Mouse (Mus musculus) liver, embryonic 11.5 days (tissue): ENCODE measurements around the gene Slc34a3. TPM values are rescaled to one million over a fixed set of nuclear protein-coding genes. Genes with fewer than 3 reads are reported as not detected.
A peak's percentile ranks its signal among the peaks of the same experiment; 100 is the strongest.
"Not testable (repeated sequence)": the region's sequence is repeated elsewhere in the genome, so short reads cannot be mapped to it uniquely, and the experiment has no call there.

Experiments
- ATAC-seq: fragments of 200-750 bp; cut with Nextera tagmentation; replicated peaks from 2 replicates; pipeline ENCODE4 v1.8.0; 2017; ENCODE audit warnings: moderate number of reproducible peaks, mild to moderate bottlenecking, moderate TSS enrichment, moderate library complexity; ENCODE audit not compliant: low FRiP score
- DNase-seq: peaks from one replicate; pipeline ENCODE4 v3.0.0-alpha.2; 2017; ENCODE audit warnings: low spot score
- H3K27ac ChIP-seq: fragments of 300-500 bp; sonication (generic); 2 replicates; pipeline ENCODE4 v1.5.1; 2014; ENCODE audit warnings: mild to moderate bottlenecking, low read depth, low read length, control low read depth
- H3K27me3 ChIP-seq: fragments of 300-500 bp; sonication (generic); replicated peaks from 2 replicates; pipeline ENCODE4 v1.6.1; 2014; ENCODE audit warnings: low read length, mixed read lengths; ENCODE audit not compliant: control insufficient read depth, insufficient read depth
- H3K36me3 ChIP-seq: fragments of 300-500 bp; sonication (generic); 2 replicates; pipeline ENCODE4 v1.6.1; 2014; ENCODE audit warnings: mild to moderate bottlenecking, low read length, moderate library complexity, mixed read lengths; ENCODE audit not compliant: control insufficient read depth, insufficient read depth
- H3K4me1 ChIP-seq: fragments of 300-500 bp; sonication (generic); replicated peaks from 2 replicates; pipeline ENCODE4 v1.6.1; 2014; ENCODE audit warnings: low read length, mixed read lengths; ENCODE audit not compliant: control insufficient read depth, insufficient read depth
- H3K4me2 ChIP-seq: fragments of 300-500 bp; sonication (generic); 2 replicates; pipeline ENCODE4 v1.6.1; 2014; ENCODE audit warnings: mild to moderate bottlenecking, control low read depth, moderate library complexity
- H3K4me3 ChIP-seq: fragments of 300-500 bp; sonication (generic); 2 replicates; pipeline ENCODE4 v1.5.1; 2014; ENCODE audit warnings: low read depth, low read length, control low read depth
- H3K9ac ChIP-seq: fragments of 300-500 bp; sonication (generic); 2 replicates; pipeline ENCODE4 v1.6.1; 2014; ENCODE audit warnings: low read depth, low read length, control low read depth
- H3K9me3 ChIP-seq: fragments of 300-500 bp; sonication (generic); 2 replicates; pipeline ENCODE4 v1.6.1; 2016; ENCODE audit warnings: low read length, inconsistent platforms, mixed read lengths; ENCODE audit not compliant: control insufficient read depth
- WGBS: fragments of 180-500 bp; shearing (Covaris S2); extraction: QIAGEN DNeasy Blood & Tissue Kit; methylation state at CpG from one replicate; pipeline ENCODE4 v1.1.7; 2014; 5-methylcytosine and 5-hydroxymethylcytosine counted together
- polyA plus RNA-seq: library from polyadenylated mRNA; unstranded; fragments of >200 nt; fragmentation: Nextera tagmentation; extraction: Ambion mirVana; gene quantifications from 2 replicates; pipeline ENCODE4 v1.2.1, GENCODE M21; 2014

Slc34a3 gene
- polyA plus RNA-seq, 1 experiment from 2014 or later: 0.07 TPM

DNA sequence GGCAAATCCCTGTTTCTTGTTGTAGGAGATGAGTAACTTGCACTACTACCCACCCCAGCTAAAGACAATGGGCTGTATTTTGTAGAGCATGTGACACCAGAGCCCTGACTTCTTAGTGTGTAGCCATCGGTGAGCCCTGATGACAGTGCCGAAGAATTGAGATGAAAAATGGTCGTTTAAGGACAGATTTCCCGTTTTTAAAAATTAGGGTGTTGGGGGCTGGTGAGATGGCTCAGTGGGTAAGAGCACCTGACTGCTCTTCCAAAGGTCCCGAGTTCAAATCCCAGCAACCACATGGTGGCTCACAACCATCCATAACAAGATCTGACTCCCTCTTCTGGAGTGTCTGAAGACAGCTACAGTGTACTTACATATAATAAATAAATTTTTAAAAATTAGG is 23.1 kb upstream of the Slc34a3 start:
- H3K4me3 ChIP-seq, ATAC-seq, H3K27ac ChIP-seq, DNase-seq, H3K4me2 ChIP-seq, H3K9ac ChIP-seq, H3K9me3 ChIP-seq, H3K36me3 ChIP-seq, H3K27me3 ChIP-seq: not testable (repeated sequence)
- peaks cover 12% of the 10 kb centered on the region; the same call in 1 of the 2 replicates for H3K4me1 ChIP-seq
- 81% methylated on average over 5 of the region's 5 CpGs for WGBS

DNA sequence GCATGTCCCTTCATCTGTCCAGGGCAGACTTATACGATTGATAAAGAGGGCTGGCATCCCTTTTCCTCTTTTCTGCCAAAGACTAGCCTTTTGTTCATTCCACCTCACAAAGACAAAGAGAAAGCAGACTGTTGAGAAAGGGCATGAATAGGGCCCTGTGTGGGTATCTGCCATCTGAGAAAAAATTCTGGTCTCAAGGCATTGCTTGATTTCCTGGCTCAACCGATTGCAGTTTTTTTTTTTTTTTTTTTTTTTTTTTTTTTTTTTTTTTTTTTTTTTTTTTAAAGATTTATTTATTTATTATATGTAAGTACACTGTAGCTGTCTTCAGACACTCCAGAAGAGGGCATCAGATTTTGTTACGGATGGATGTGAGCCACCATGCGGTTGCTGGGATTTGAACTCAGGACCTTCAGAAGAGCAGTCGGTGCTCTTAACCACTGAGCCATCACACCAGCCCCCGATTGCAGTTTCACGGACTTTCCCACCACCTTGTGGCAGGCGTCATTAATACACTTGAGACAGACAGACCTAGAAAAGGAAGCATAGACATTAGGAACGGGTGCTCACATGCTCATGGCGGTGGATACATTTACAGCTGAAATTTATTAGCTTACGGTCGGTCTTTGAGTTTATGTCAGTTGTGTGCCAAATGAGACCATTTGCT is 22.4 kb upstream of the Slc34a3 start:
- Histone ChIP-seq H3K4me2 (peak overlapping the region; percentile 98), H3K4me1 (peaks cover 12% of the 10 kb centered on the region; the same call in 1 of the 2 replicates), H3K9ac (peak overlapping the region; percentile 87), H3K4me3 (peak overlapping the region; percentile 92)
- WGBS: 45% methylated on average over 11 of the region's 12 CpGs
- not testable (repeated sequence) for DNase-seq, H3K27me3 ChIP-seq, H3K27ac ChIP-seq, H3K36me3 ChIP-seq, H3K9me3 ChIP-seq, ATAC-seq

DNA sequence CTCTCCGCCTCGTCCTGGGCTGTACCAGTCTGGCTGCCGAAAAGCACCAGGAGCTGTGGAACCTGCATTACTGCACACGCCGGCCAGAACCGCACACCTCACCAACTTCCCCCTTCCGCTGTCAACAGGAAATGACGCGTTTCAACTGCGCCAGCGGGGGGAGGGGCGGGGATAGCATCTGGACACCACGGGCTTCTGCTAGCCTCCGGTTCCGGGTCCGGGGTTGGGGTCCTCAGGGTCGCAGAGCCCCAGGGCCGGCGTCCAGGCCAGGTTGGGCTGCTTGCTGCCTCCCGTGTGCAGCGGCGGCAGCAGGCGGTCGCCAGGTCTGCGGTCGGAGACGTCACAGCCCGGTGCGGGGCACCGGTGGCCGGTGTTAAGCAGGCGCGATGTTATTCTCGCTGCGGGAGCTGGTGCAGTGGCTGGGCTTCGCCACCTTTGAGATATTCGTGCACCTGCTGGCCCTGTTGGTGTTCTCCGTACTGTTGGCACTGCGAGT is 21.2 kb upstream of the Slc34a3 start, which contains the start of gene Tmem203:
Tmem203 (plus strand) TSS at position 156 of the 496 bp plus-strand sequence.
- Histone ChIP-seq H3K4me2 (peak within 1 kb of the TSS; percentile 98), H3K9me3 (no peaks in the 10 kb centered on the region), H3K27me3 (no peaks in the 10 kb centered on the region), H3K9ac (peak within 1 kb of the TSS; percentile 87), H3K4me3 (peak within 1 kb of the TSS; percentile 92), H3K4me1 (peaks cover 12% of the 10 kb centered on the region; the same call in 1 of the 2 replicates), H3K36me3 (peaks cover 17% of the 10 kb centered on the region), H3K27ac (peak within 1 kb of the TSS; percentile 76)
- under 1% methylated on average over 39 of the region's 39 CpGs for WGBS
- peak; percentile 98 for DNase-seq
- ATAC-seq: peak; percentile 83

DNA sequence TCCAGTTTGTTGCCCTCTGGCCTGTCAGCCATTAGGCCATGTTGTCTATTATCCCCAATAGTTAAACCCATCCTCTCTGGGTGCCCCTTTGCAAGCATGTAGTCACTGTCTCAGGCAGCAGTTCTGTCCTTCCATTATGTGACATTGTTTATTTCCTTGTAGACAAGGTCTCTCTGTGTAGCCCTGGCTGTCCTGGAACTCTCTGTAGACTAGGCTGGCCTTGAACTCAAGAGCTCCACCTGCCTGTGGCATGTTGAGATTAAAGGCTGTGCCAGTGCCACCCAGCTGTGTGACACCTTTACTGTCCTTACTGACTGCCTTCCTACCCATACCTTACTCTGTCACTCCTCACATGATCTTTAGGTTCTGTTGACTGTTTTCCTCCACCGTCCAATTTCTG is 18.2 kb upstream of the Slc34a3 start:
- Histone ChIP-seq H3K36me3 (peaks cover 33% of the 10 kb centered on the region), H3K27ac (no peak overlapping the region), H3K9me3 (no peaks in the 10 kb centered on the region), H3K4me2 (no peak overlapping the region), H3K27me3 (no peaks in the 10 kb centered on the region), H3K4me3 (no peak overlapping the region), H3K9ac (no peak overlapping the region), H3K4me1 (peaks cover 12% of the 10 kb centered on the region; the same call in 1 of the 2 replicates)
- ATAC-seq (no peak), DNase-seq (no peak)
- 88% methylated on average over 1 of the region's 1 CpGs for WGBS

DNA sequence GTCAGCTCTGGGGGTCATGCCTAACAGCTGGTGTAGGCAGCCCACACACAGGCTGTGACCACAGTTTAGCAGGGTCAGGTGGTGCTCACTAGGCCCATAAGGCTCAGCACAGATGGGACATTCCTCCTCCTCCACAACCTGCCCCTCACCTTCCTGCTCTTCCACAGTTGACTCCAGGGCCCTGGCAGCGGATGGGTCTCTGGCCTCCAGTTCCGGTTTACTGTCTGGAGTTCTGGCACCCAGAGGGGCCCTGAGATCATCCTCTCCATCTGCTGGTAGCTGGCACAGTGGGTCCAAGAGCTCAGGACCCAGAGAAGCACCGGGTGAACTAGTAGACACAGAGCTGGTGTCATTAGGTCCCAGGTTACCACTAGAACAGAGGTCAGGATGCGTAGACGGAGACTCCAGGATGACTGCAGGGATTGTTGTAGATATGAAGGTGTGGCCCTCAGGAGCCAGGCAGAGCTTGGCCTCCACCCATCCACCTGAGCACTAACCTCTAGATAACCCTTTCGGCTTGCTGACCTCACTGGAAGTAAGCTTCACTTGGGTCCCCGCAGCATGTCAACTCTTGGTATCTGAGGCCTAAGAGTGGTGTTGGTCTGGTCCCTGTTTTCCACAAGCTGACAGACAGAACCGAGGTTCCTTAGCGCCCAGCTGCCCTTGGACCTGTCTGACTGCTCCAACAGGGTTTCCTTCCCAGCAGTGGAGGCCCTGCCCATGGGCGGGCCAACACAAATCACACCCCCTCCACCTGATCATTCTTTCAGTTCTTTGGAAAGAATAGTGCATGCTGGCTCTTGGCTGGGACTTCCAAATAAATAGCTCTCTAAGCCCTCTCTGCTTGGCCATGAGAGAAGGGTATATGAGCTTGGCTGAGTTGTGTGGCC is 12.3 kb upstream of the Slc34a3 start, which contains the start of gene AL732309.1:
AL732309.1 (minus strand) TSS at position 681 of the 890 bp plus-strand sequence.
- Histone ChIP-seq H3K4me1 (peaks cover 10% of the 10 kb centered on the region), H3K9ac (no peak within 1 kb of the TSS), H3K27ac (no peak within 1 kb of the TSS), H3K4me3 (no peak within 1 kb of the TSS), H3K4me2 (no peak within 1 kb of the TSS), H3K27me3 (peaks cover 21% of the 10 kb centered on the region), H3K9me3 (no peaks in the 10 kb centered on the region), H3K36me3 (peaks cover 27% of the 10 kb centered on the region)
- WGBS: 88% methylated on average over 10 of the region's 10 CpGs
- no peak for DNase-seq
- ATAC-seq: no peak

DNA sequence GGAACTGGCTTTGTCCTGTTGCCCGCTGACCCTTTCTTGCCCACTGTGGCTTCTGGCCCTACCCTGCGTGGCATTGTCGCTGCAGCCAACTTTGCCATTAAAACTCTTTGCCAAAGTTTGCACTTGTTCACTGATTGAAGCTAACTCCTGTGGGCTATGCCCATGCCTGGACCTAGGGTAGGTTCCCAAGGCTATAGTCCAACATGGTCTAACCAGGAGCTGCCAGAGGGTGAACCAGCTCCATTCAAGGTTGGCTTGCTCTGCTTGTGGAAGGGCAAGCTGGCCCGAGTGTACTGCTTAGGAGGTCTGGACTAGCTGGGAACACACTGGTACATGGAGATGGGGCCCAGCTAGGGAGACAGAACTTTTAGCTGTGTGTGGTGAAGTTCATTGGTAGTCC is 10.0 kb upstream of the Slc34a3 start:
- Histone ChIP-seq H3K9ac (no peak overlapping the region), H3K27ac (no peak overlapping the region), H3K4me3 (no peak overlapping the region), H3K9me3 (no peaks in the 10 kb centered on the region), H3K36me3 (peaks cover 15% of the 10 kb centered on the region), H3K27me3 (peaks cover 23% of the 10 kb centered on the region), H3K4me2 (no peak overlapping the region), H3K4me1 (peaks cover 18% of the 10 kb centered on the region)
- ATAC-seq (no peak), DNase-seq (no peak)
- WGBS: 81% methylated on average over 4 of the region's 4 CpGs

DNA sequence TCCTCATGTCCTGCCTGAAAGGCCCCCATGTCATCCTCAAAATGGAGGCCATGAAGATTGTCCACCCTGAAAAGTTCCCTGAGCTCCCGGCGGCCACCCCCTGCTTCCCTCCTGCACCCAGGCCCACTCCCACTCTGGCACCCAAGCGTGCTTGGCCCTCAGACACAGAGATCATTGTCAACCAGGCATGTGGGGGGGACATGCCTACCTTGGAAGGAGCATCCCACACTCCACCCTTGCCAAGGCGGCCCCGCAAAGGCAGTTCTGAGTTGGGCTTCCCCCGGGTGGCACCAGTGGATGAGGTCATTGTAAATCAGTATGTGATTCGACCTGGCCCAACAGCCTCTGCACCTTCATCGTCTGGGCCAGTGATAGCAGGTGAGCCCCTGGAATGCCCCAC is 9.2 kb upstream of the Slc34a3 start:
- H3K9me3 ChIP-seq: no peaks in the 10 kb centered on the region
- 79% methylated on average over 8 of the region's 8 CpGs for WGBS
- no peak overlapping the region for H3K9ac ChIP-seq
- peaks cover 12% of the 10 kb centered on the region for H3K36me3 ChIP-seq
- H3K4me2 ChIP-seq: no peak overlapping the region
- H3K4me3 ChIP-seq: no peak overlapping the region
- no peak overlapping the region for H3K27ac ChIP-seq
- DNase-seq (no peak), ATAC-seq (no peak)
- peaks cover 23% of the 10 kb centered on the region for H3K27me3 ChIP-seq
- H3K4me1 ChIP-seq: peaks cover 18% of the 10 kb centered on the region

DNA sequence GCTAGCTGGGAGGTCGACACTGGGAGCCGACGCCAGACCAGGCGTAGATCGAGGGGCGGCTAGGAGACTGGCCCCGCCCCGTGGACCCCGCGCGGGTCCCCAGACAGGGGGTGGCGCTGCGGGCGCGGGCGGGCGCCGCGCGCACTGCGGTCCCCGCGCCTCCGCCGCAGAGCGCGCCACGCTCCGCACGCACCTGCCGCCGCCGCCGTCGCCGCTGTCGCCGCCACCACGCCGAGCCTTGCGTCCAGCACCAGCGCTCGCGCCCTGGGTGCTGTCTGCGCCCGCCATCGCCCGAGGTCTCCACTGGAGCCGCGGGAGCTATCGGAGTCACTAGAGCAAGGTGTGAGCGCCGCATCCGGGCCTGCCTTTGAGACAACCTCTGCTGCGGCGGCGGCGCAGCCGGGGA is 7.9 kb upstream of the Slc34a3 start, which contains the start of the genes Rnf208 and Cysrt1:
Rnf208 (plus strand) TSS at position 155 of the 406 bp plus-strand sequence.
Cysrt1 (minus strand) TSS at position 352 of the 406 bp plus-strand sequence.
- DNase-seq: no peak
- ATAC-seq: no peak
- H3K27me3 ChIP-seq: peaks cover 23% of the 10 kb centered on the region
- peak within 1 kb of the TSS; percentile 78 for H3K4me2 ChIP-seq
- H3K9me3 ChIP-seq: no peaks in the 10 kb centered on the region
- H3K4me3 ChIP-seq: peak within 1 kb of the TSS; percentile 49
- H3K27ac ChIP-seq: peak within 1 kb of the TSS; percentile 57; the same call in 1 of the 2 replicates
- peaks cover 6% of the 10 kb centered on the region; the same call in 1 of the 2 replicates for H3K36me3 ChIP-seq
- H3K4me1 ChIP-seq: peaks cover 18% of the 10 kb centered on the region
- H3K9ac ChIP-seq: peak within 1 kb of the TSS; percentile 51
- WGBS: 0% methylated on average over 58 of the region's 59 CpGs
